Mouse (Mus musculus): Measurements from ENCODE around the gene Ccsap. TPM values are rescaled to one million over a fixed set of nuclear protein-coding genes. Genes with fewer than 3 reads are reported as not detected.
A peak's percentile ranks its signal among the peaks of the same experiment; 100 is the strongest.

Ccsap gene
- polyA plus RNA-seq, 1 experiment from 2014 or later, result 4.8 TPM

DNA sequence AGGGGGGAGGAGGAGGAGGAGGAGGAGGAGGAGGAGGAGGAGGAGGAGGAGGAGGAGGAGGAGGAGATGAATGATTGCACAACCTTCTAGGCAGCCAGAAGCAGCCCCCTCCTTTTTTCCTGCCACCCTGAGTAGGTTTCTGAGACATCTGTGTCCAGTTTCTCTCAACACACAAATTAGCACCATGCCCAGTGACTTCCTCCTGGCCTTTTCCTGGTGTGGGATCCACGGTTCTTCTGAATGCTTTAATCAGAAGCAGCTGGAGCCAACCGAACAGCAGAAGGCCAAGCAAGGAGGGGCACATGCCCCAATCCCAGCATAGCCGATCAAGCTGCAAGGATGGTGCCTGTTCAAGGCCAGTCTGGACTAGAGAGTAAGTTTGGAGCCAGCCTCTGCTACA lies 60.1 kb downstream of the Ccsap start:
- no peak for ATAC-seq
- Histone ChIP-seq H3K4me3 (ENCODE audit: low read length) (no peak overlapping the region), H3K36me3 (ENCODE audit: control insufficient read depth, insufficient read depth, low read length) (no peaks in the 10 kb centered on the region), H3K4me2 (ENCODE audit: low read length) (no peak overlapping the region), H3K27ac (ENCODE audit: low read depth, low read length) (no peak overlapping the region), H3K9ac (ENCODE audit: low read depth, low read length) (no peak overlapping the region), H3K27me3 (replicated peaks; ENCODE audit: control insufficient read depth, insufficient read depth, low read length) (no peaks in the 10 kb centered on the region), H3K4me1 (ENCODE audit: control insufficient read depth, insufficient read depth, low read depth, low read length) (no peaks in the 10 kb centered on the region), H3K9me3 (ENCODE audit: control insufficient read depth, low read length) (no peaks in the 10 kb centered on the region)
- WGBS, result 53% methylated on average over 3 of the region's 3 CpGs

DNA sequence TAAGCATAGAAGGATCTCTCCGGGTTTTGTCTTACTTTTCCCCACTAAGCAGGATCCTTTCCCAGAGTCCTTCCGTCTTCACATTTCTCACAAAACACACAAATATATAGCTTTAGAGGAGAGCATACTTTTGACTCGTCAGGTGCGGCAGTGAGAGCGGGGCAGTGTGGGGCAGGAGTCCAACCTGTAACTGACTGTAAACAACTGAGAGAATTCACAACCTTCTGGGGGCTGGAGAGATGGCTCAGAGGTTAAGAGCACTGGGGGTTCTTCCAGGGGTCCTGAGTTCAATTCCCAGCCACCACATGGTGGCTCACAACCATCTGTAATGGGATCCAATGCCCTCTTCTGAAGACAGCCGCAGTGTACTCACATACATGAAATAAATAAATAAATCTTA lies 60.6 kb downstream of the Ccsap start:
- Histone ChIP-seq H3K4me1 (ENCODE audit: control insufficient read depth, insufficient read depth, low read depth, low read length) (no peaks in the 10 kb centered on the region), H3K27ac (ENCODE audit: low read depth, low read length) (no peak overlapping the region), H3K9ac (ENCODE audit: low read depth, low read length) (no peak overlapping the region), H3K4me3 (ENCODE audit: low read length) (no peak overlapping the region), H3K36me3 (ENCODE audit: control insufficient read depth, insufficient read depth, low read length) (no peaks in the 10 kb centered on the region), H3K9me3 (ENCODE audit: control insufficient read depth, low read length) (no peaks in the 10 kb centered on the region), H3K27me3 (replicated peaks; ENCODE audit: control insufficient read depth, insufficient read depth, low read length) (no peaks in the 10 kb centered on the region), H3K4me2 (ENCODE audit: low read length) (no peak overlapping the region)
- no peak for ATAC-seq
- WGBS, result 82% methylated on average over 6 of the region's 6 CpGs

DNA sequence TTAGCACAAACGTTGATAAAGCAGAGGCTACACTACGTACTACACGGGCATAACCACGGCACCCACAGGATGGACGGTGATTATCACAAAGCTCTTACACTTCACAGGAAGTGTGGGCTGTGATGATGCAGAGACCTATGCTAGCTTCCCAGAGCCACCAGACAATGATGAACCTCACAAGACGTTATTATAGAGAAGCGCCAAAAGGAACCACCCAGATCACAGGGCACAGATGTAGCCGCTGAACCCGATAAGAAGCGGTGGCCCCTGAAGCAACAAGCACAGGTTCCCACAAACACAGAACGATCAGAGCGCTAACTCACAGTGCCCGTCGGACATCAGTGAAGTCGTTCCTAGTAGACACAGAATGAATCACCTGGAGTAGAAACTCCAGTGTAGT lies 62.1 kb downstream of the Ccsap start:
- Histone ChIP-seq H3K4me1 (ENCODE audit: control insufficient read depth, insufficient read depth, low read depth, low read length) (no peaks in the 10 kb centered on the region), H3K36me3 (ENCODE audit: control insufficient read depth, insufficient read depth, low read length) (no peaks in the 10 kb centered on the region), H3K27ac (ENCODE audit: low read depth, low read length) (no peak overlapping the region), H3K4me3 (ENCODE audit: low read length) (no peak overlapping the region), H3K4me2 (ENCODE audit: low read length) (no peak overlapping the region), H3K9me3 (ENCODE audit: control insufficient read depth, low read length) (no peaks in the 10 kb centered on the region), H3K9ac (ENCODE audit: low read depth, low read length) (no peak overlapping the region), H3K27me3 (replicated peaks; ENCODE audit: control insufficient read depth, insufficient read depth, low read length) (no peaks in the 10 kb centered on the region)
- ATAC-seq, result no peak
- WGBS, result 94% methylated on average over 15 of the region's 15 CpGs

DNA sequence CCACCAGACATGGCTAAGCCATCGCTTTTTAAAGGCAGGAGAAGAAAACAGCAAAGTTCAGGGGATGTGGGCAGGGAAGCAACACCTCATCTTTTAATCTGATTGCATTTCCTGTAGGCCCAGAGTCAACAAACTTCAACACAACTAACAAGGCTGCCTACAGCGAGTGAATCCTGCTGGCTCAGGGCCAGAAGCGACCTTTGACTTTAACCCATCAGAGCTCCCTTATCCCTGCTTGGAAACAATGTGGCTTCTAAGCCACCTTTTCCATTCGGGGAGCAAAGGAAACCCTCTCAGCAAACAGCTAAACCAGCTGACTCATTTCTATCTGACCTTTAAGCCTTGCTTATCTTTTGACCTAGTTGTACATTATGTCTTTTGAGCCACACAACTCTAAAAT lies 63.3 kb downstream of the Ccsap start:
- no peaks in the 10 kb centered on the region for H3K36me3 ChIP-seq (ENCODE audit: control insufficient read depth, insufficient read depth, low read length)
- no peak overlapping the region for H3K9ac ChIP-seq (ENCODE audit: low read depth, low read length)
- ATAC-seq, result no peak
- 57% methylated on average over 4 of the region's 4 CpGs for WGBS
- H3K4me3 ChIP-seq (ENCODE audit: low read length), result no peak overlapping the region
- H3K9me3 ChIP-seq (ENCODE audit: control insufficient read depth, low read length), result no peaks in the 10 kb centered on the region
- H3K4me2 ChIP-seq (ENCODE audit: low read length), result no peak overlapping the region
- no peaks in the 10 kb centered on the region for H3K27me3 ChIP-seq (replicated peaks; ENCODE audit: control insufficient read depth, insufficient read depth, low read length)
- no peaks in the 10 kb centered on the region for H3K4me1 ChIP-seq (ENCODE audit: control insufficient read depth, insufficient read depth, low read depth, low read length)
- no peak overlapping the region for H3K27ac ChIP-seq (ENCODE audit: low read depth, low read length)

DNA sequence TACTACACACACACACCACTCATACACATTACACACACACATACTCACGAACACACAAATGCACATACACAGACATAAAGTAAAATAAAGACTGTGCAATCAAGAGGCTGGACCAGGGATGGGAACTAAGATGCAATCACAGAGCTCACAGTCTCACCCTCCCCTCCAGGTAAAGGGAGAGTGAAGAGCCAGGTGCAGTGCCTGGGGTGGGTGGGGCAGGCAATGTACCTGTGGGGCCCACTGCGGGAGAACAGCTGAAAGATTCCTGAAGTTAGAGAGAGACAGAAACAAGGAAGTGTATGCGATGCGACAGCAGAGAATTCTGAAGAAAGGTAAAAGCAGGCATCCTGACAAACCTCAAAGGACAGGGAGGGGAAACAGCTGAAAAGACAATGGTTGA lies 65.2 kb downstream of the Ccsap start:
- Histone ChIP-seq H3K4me3 (ENCODE audit: low read length) (no peak overlapping the region), H3K36me3 (ENCODE audit: control insufficient read depth, insufficient read depth, low read length) (no peaks in the 10 kb centered on the region), H3K4me2 (ENCODE audit: low read length) (no peak overlapping the region), H3K27ac (ENCODE audit: low read depth, low read length) (no peak overlapping the region), H3K9me3 (ENCODE audit: control insufficient read depth, low read length) (no peaks in the 10 kb centered on the region), H3K9ac (ENCODE audit: low read depth, low read length) (no peak overlapping the region), H3K27me3 (replicated peaks; ENCODE audit: control insufficient read depth, insufficient read depth, low read length) (no peaks in the 10 kb centered on the region), H3K4me1 (ENCODE audit: control insufficient read depth, insufficient read depth, low read depth, low read length) (no peaks in the 10 kb centered on the region; the same call in 1 of the 2 replicates)
- no peak for ATAC-seq
- 85% methylated on average over 4 of the region's 4 CpGs for WGBS

DNA sequence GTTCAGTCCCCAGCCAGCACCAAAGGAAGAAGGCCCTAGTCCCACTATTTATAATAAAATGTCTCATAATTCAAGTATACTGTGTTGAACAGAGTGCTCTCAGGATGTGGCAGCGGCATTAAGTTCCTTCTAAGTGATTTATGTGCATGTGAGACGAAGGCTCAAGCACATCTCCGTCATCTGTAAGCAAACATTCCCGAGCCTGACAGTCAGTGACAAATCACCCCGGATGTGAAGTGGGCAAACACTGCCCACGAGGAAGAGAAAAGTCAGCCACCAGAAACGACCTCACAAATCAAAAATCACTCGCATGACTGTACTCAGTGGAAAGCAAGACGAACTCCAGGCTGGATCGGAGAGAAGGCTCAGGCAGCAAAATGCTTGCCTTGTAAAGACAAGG lies 66.1 kb downstream of the Ccsap start:
- no peak for ATAC-seq
- H3K27ac ChIP-seq (ENCODE audit: low read depth, low read length), result no peak overlapping the region
- H3K9me3 ChIP-seq (ENCODE audit: control insufficient read depth, low read length), result no peaks in the 10 kb centered on the region
- no peaks in the 10 kb centered on the region for H3K27me3 ChIP-seq (replicated peaks; ENCODE audit: control insufficient read depth, insufficient read depth, low read length)
- H3K4me2 ChIP-seq (ENCODE audit: low read length), result no peak overlapping the region
- 51% methylated on average over 10 of the region's 10 CpGs for WGBS
- H3K9ac ChIP-seq (ENCODE audit: low read depth, low read length), result no peak overlapping the region
- no peaks in the 10 kb centered on the region for H3K36me3 ChIP-seq (ENCODE audit: control insufficient read depth, insufficient read depth, low read length)
- H3K4me1 ChIP-seq (ENCODE audit: control insufficient read depth, insufficient read depth, low read depth, low read length), result no peaks in the 10 kb centered on the region; the same call in 1 of the 2 replicates
- no peak overlapping the region for H3K4me3 ChIP-seq (ENCODE audit: low read length)

DNA sequence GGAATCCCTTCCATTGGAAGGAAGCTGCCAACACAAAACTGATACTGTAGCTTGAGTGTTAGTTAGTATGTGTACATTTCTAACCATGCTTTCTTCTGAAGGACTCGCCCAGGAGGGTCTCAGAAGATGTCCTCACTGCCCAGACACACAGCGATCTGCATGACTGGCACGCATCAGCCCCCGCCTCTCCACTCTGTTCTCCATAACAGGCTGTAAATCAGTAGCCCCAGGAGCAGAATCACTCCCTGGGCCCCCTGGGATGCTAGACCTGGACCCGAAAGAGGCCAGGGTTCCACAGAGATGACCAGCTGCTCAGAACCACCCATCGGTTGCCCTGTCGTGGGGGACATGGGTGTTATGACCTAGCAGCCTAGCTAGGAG lies 68.2 kb downstream of the Ccsap start:
- Histone ChIP-seq H3K4me2 (ENCODE audit: low read length) (no peak overlapping the region), H3K9me3 (ENCODE audit: control insufficient read depth, low read length) (no peaks in the 10 kb centered on the region), H3K27ac (ENCODE audit: low read depth, low read length) (no peak overlapping the region), H3K4me1 (ENCODE audit: control insufficient read depth, insufficient read depth, low read depth, low read length) (no peaks in the 10 kb centered on the region; the same call in 1 of the 2 replicates), H3K9ac (ENCODE audit: low read depth, low read length) (no peak overlapping the region), H3K36me3 (ENCODE audit: control insufficient read depth, insufficient read depth, low read length) (no peaks in the 10 kb centered on the region), H3K4me3 (ENCODE audit: low read length) (no peak overlapping the region), H3K27me3 (replicated peaks; ENCODE audit: control insufficient read depth, insufficient read depth, low read length) (no peaks in the 10 kb centered on the region)
- no peak for ATAC-seq
- 64% methylated on average over 7 of the region's 7 CpGs for WGBS

DNA sequence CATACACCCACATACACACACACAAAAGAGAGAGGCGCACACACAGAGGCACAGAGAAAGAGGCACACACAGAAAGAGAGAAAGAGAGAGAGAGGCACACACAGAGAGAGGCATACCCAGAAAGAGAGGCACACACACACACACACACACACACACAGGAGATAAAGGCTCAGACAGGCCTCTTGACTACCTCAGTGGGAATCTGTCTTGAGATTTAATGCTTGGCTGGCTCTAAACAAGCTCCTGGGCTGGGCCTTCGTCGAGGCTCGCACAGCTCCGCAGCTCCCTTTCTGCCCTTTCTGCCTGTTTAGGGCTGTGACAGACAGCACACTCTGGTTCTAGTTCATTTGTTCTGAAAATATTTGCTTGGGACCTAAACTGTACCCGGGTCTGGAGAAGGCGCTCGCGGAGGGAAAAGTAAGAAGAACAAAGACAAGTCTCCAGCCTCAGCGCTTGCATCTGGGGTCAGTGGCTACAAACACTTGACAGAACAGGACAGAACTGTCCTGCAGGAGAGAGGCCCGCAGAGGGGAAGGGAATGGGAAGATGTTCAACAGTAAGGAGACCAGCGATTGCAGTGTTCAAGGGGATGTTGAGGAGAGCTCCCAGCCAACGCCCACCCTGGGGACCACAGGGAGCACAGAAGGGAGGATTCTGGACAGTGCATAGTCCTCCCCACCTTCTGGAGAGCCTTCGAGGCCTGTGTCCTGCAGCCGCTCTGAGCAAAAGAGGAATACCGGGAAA lies 68.7 kb downstream of the Ccsap start:
- H3K4me2 ChIP-seq (ENCODE audit: low read length), result no peak overlapping the region
- no peak overlapping the region for H3K27ac ChIP-seq (ENCODE audit: low read depth, low read length)
- peak; percentile 45; the same call in 1 of the 2 replicates for ATAC-seq
- H3K36me3 ChIP-seq (ENCODE audit: control insufficient read depth, insufficient read depth, low read length), result no peaks in the 10 kb centered on the region
- 28% methylated on average over 16 of the region's 16 CpGs for WGBS
- H3K27me3 ChIP-seq (replicated peaks; ENCODE audit: control insufficient read depth, insufficient read depth, low read length), result no peaks in the 10 kb centered on the region
- no peak overlapping the region for H3K4me3 ChIP-seq (ENCODE audit: low read length)
- H3K9ac ChIP-seq (ENCODE audit: low read depth, low read length), result no peak overlapping the region
- no peaks in the 10 kb centered on the region; the same call in 1 of the 2 replicates for H3K4me1 ChIP-seq (ENCODE audit: control insufficient read depth, insufficient read depth, low read depth, low read length)
- H3K9me3 ChIP-seq (ENCODE audit: control insufficient read depth, low read length), result no peaks in the 10 kb centered on the region
